Mouse (Mus musculus): ENCODE measurements at regions not wholly inside any gene's neighbourhood (a gene's known extent, or its start where the extent isn't known, plus 50 kb on each side); places are given as distances from the start of the nearest gene placed in this dataset.
A peak's percentile ranks its signal among the peaks of the same experiment; 100 is the strongest.

GRCm38 (mm10) chr10:108036486-108037109 lies 124.7 kb upstream of the Otogl start:
- no peak for DNase-seq (ENCODE audit: extremely low read depth, insufficient read length, low spot score)

GRCm38 (mm10) chr10:108034068-108034467 lies 122.1 kb upstream of the Otogl start:
- no peak for DNase-seq (ENCODE audit: extremely low read depth, insufficient read length, low spot score)

DNA sequence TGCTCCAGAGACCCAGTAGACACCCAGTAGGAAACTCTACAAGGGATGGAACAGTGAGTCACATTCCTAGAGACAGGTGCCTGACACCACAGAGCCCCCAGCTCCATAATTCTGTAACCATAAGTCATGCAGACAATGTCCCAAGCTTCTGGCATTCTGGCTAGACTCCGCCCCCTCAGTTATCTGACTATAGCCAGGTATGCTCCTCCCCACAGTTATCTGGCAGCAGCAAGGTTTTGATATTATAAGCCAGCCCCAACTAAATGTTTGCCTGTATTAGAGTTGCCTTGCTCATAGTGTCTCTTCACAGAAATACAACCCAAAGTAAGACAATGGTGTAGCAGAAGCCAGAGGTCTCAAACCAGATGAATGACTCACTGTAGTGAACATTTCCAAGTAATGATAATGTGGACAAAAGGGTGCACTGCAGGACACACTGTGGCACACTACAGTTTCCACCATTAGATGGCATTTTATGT lies 121.4 kb upstream of the Otogl start:
- no peak for DNase-seq (ENCODE audit: extremely low read depth, insufficient read length, low spot score)

GRCm38 (mm10) chr10:108027506-108027905 lies 115.6 kb upstream of the Otogl start:
- DNase-seq (ENCODE audit: extremely low read depth, insufficient read length, low spot score): no peak

GRCm38 (mm10) chr10:108024227-108024626 lies 112.3 kb upstream of the Otogl start:
- no peak for DNase-seq (ENCODE audit: extremely low read depth, insufficient read length, low spot score)

- DNase-seq (ENCODE audit: extremely low read depth, insufficient read length, low spot score): no peak
These were observed 104.6 kb upstream of the Otogl start for GRCm38 (mm10) chr10:108016552-108016951.

GRCm38 (mm10) chr10:107994836-107995585 lies 83.1 kb upstream of the Otogl start:
- DNase-seq (ENCODE audit: extremely low read depth, insufficient read length, low spot score): no peak

GRCm38 (mm10) chr10:107992621-107993020 lies 80.7 kb upstream of the Otogl start:
- DNase-seq (ENCODE audit: extremely low read depth, insufficient read length, low spot score): no peak

GRCm38 (mm10) chr10:107990557-107990956 lies 78.6 kb upstream of the Otogl start:
- DNase-seq (ENCODE audit: extremely low read depth, insufficient read length, low spot score): no peak

GRCm38 (mm10) chr10:107989913-107990312 lies 78.0 kb upstream of the Otogl start:
- no peak for DNase-seq (ENCODE audit: extremely low read depth, insufficient read length, low spot score)

GRCm38 (mm10) chr10:107982632-107983031 lies 70.7 kb upstream of the Otogl start:
- DNase-seq (ENCODE audit: extremely low read depth, insufficient read length, low spot score): no peak

DNA sequence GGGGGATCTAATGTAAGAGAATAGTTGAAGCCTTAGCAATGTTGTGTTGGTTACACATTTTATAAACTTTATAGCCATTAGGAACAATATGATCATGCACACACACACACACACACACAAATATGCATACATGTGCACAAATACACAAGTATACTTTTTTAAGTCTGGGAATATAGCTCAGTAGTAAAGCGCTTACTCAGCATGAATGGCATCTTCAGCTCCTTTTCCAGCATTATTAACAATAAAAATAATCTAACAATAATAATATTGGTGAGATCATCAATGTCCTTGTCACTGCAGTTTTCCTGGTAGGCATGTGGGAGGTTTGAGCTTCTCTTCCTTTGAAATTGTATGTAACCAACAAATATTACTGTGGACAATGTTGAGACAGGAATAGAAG lies 70.1 kb upstream of the Otogl start:
- no peak for DNase-seq (ENCODE audit: extremely low read depth, insufficient read length, low spot score)

- no peak for DNase-seq (ENCODE audit: extremely low read depth, insufficient read length, low spot score)
These were observed 64.5 kb upstream of the Otogl start for GRCm38 (mm10) chr10:107976392-107976965.

DNA sequence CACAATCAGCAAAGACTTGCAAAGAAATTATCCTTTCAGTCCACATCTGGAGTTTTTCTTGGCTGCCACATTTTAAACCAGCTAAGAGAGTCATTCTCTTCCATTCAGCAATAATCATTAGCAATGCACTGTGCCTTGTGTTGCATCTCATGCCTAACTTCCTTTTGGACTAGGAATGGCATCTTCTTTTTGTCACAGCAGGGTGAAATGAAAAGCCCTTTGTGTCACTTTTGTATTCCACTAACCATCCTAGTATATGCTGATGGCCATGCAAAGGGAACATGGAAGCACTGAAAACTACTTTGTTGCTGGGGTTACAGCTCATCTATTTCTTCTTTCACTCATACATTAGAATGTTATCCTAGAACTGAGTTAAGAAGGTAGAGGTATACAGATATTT lies 59.8 kb upstream of the Otogl start:
- DNase-seq (ENCODE audit: extremely low read depth, insufficient read length, low spot score): no peak

DNA sequence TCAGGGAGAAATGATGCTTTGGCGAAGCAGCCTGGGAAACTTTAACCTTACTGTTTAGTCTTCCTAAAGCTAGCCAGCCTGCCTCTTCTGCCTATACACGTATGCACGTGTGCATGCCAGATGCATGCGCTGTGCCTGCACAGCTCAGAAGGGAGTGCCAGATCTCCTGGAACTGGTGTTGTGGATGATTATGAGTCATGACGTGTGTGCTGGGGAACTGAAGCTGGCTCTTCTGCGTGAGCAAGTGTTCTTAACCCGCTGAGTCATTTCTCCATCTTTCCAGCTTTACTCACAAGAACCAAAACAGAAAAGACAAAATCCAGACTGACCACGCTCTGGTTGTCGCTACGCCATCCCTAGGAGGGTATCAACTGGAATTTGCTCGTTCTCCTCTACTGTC lies 55.1 kb upstream of the Otogl start:
- DNase-seq (ENCODE audit: extremely low read depth, insufficient read length, low spot score): peak; percentile 76

GRCm38 (mm10) chr10:107964022-107964421 lies 52.1 kb upstream of the Otogl start:
- DNase-seq (ENCODE audit: extremely low read depth, insufficient read length, low spot score): no peak

DNA sequence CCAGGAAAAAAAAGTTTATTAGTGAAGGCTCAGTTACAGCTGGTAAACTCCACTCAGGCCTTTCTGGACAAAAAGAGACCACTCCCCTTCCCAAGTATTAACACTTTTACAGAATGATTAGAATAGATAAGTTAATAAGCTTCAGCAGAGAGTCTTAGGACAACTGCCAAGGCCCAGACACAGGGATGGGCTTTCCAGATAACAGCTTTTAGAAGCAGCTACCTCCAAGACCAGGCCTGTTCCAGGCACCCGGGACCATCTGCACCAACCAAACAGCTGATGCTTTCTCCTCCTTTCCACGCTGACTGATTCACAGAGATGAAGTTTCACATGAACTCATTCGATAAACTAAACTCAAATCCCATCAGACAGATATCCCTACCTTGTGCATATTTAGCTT lies 50.2 kb upstream of the Otogl start:
- no peak for DNase-seq (ENCODE audit: extremely low read depth, insufficient read length, low spot score)

Measured in 3134 (cell line).